Mouse (Mus musculus): ENCODE results near the gene Serpinc1.
"Not testable (repeated sequence)": the region's sequence is repeated elsewhere in the genome, so short reads cannot be mapped to it uniquely, and the experiment has no call there.

Gene Serpinc1

DNA sequence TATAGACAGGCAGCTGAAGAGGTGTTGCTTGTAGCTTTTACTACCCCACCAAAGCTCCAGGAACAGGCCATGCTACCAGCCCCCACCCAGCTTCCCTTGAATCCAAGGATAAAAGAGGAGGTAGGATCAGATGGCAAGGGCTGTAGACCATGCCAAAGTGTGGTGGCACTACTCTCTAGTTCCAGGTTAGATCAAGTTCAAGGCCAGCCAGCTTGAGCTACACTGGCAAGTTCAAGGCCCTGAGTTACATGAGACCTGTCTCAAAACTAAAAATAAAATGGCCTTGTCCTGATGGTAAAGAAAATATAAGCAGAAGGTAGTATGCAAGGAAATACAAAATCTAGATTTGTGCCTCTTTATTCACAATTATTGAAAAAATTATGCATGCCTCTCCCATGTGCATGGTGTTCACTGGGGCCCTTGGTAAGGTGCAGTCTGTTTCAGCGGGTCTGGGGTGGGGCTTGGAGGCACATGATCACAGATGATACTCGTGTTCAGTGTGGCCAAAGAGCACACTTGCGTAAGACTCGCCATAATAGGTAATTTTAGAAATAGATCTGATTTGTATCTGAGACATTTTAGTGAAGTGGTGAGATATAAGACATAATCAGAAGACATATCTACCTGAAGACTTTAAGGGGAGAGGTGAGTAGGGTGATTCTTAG lies at the start of gene Serpinc1:
Serpinc1 (plus strand) TSS at position 515 of the 665 bp plus-strand sequence.
- no peak for DNase-seq

DNA sequence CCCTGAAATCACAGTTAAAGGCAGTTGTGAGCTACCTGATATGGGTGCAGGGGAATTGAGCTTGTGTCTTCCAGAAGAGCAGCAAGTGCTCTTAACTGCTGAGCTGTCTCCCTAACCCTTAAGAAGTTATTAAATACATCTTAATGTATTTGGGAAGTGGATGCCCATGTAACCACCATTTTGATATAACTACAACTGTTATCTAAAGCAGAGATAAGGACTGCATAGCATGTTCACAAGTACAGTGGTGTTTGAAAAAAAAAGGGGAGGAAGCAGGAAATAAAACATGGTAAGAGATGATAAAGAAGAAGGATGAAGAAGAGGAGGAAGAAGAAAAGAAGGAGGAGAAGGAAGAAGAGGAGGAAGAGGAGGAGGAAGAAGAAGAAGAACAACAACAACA lies 47.1 kb upstream of the Serpinc1 start:
- DNase-seq: no peak

DNA sequence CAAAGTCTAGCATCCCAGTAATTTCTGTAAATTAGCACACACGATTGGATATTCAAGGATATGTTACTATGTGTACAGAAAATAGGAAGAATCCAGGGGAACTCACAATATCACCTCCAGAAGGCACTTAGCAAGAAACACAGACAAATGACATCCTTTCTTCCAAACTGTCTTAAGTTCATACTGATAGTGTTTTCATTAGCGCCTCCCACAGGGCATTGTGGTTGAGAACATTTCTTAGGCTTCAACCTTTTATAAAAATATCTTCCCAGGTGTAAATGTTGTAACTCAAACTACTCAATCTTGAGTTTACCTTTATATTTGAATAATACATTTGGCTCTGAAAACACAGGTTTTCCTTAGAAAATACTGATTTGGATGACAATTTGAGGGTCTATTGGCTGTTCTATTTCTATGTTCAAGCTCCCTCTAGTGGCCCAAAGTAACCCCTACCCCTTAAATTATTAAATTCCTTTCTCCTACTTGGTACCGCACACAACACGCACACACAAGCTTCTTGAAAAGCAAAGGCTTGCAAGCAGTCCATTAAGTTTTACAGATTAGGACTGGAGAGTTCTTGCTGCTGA lies 44.4 kb upstream of the Serpinc1 start:
- DNase-seq: no peak

DNA sequence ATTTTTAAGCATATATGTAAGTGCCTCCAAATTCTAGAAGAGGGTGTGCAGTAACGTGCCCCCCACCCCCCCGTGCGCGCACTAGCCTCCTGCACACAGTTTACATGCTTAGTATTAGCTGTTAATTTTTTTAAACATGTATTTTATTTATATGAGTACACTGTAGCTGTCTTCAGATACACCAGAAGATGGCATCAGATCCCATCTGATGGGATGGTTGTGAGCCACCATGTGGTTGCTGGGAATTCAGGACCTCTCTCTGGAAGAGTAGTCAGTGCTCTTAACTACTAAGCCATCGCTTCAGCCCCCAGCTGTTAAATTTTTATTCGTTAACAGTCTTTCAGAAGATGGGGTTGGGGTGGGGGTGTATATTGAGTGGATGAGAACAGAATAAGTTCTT lies 42.8 kb upstream of the Serpinc1 start:
- DNase-seq: no peak

DNA sequence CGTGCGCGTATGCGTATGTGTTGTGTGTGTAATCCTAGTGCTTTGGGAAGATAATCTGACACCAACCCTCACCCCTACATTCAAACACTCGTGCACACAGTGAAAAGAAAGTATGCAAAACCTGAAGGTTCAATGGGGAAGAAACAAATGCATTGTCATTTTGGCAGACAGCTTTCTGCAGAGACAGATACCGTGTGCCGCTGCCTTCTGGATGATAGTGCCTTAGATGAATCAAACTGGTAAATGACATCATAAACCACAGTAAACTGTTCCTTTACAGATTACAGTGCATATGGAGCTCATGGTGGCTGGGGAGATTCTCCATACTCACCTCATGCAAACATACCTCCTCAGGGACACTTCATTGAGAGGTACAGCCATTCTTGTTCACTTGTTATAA lies 15.2 kb upstream of the Serpinc1 start:
- DNase-seq: no peak

- no peak for DNase-seq
Measured at GRCm38 (mm10) chr1:160967268-160967667, 11.1 kb upstream of the Serpinc1 start.

GRCm38 (mm10) chr1:160968643-160969042 lies 9.7 kb upstream of the Serpinc1 start:
- no peak for DNase-seq

DNA sequence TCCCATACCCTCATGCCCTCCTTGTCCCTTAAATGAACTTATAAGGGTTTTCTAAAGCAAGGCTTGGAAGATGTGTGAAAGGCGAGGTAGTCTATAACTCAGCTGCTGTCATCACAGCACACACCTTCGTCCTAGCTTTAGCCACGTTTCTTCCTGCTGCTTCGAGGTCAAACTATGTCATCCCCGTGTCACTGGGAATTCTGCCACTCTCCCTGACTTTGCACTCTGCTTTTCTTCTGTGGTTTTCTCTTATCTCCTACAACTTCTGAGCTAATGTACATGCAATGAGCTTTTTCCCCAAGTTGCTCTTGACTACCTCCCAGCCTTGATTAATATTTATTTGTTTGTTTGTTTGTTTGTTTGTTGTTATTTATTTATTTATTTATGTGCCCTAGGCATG lies 1.6 kb downstream of the Serpinc1 start:
- DNase-seq: no peak

GRCm38 (mm10) chr1:160980537-160981234 lies 2.3 kb downstream of the Serpinc1 start:
- DNase-seq: no peak

GRCm38 (mm10) chr1:160981337-160981736 lies 3.0 kb downstream of the Serpinc1 start:
- no peak for DNase-seq

DNA sequence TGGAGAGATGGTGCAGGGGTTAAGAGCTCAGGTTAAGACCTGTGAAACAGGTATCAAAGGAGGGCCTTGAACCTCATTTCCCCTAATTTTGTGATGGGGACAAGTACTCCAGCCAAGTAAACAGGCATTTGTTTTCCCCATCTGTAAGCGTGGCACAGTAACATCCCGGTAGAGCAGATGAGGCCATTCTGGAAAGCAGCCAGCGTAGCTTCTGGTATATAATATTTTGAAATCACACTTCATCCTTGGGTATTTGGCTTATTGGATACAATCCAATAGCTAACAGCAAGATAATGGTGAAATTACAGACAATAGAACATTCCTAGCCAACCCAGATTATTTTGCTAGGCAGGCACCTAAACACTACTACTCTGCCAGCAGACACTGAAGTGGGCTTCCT lies 4.5 kb downstream of the Serpinc1 start:
- DNase-seq: no peak

- DNase-seq: not testable (repeated sequence)
Measured at GRCm38 (mm10) chr1:160984731-160985130, 6.3 kb downstream of the Serpinc1 start.

GRCm38 (mm10) chr1:160985477-160985876 lies 7.1 kb downstream of the Serpinc1 start:
- no peak for DNase-seq

DNA sequence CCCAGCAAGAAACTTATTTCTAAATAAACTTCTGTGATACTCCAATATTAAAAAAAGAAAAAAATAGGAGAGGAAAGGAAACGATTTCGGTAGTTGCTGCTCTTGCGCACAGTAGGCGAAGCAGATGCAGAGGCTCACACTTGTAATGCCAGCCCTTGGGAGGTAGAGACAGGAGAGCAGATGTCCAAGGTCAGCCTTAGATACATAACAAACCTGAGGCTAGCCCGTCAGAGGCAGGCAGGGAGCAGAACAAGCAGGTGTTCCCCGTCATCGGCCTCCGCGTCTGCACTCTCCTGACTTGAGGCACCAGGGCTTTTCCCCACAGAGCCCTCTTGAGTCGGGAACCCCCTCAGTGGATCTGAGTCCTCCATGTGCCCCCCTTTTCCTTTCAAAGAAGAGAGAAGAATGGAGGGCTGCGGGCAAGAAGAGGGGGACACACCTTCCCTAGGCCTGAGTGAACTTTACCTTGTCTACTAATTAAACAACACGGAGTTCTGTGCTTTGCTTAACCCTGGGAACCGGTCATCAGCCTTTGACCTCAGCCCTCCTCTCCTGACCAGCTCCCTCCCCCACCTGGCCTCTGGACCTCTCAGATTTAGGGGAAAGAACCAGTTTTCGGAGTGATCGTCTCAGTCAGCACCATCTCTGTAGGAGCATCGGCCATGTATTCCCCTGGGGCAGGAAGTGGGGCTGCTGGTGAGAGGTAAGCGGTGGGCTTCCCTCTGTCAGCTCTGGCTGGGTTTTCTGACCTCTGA lies 8.7 kb downstream of the Serpinc1 start:
- no peak for DNase-seq

DNA sequence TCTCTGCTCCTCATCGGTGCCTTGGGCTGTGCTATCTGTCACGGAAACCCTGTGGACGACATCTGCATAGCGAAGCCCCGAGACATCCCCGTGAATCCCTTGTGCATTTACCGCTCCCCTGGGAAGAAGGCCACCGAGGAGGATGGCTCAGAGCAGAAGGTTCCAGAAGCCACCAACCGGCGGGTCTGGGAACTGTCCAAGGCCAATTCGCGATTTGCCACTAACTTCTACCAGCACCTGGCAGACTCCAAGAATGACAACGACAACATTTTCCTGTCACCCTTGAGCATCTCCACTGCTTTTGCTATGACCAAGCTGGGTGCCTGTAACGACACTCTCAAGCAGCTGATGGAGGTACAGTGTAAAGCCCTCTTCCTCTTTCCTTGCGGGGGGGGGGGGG lies 11.0 kb downstream of the Serpinc1 start:
- DNase-seq: no peak

DNA sequence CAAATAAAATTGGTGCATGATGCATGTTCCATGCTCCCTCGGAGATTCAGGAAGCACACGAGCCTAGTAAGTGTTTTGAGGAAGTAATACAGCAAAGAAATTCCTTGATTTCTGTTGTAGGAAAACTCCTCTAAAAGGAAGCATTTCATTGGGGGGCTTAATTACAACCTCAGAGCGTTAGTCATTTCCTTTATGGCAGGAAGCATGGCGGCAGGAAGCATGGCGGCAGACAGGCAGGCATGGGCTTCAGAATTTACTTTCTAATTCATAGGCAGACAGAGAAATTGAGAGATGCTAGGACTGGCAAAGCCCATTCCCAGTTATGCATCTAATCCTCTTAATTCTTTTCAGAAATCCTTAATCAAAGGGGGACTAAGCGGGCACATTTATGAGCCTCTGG lies 15.5 kb downstream of the Serpinc1 start:
- no peak for DNase-seq

- no peak for DNase-seq
Measured at GRCm38 (mm10) chr1:161004942-161005341, 26.6 kb downstream of the Serpinc1 start.

GRCm38 (mm10) chr1:161005526-161005925 lies 27.1 kb downstream of the Serpinc1 start:
- no peak for DNase-seq

- no peak for DNase-seq
Measured at GRCm38 (mm10) chr1:161006471-161006870, 28.1 kb downstream of the Serpinc1 start.

DNA sequence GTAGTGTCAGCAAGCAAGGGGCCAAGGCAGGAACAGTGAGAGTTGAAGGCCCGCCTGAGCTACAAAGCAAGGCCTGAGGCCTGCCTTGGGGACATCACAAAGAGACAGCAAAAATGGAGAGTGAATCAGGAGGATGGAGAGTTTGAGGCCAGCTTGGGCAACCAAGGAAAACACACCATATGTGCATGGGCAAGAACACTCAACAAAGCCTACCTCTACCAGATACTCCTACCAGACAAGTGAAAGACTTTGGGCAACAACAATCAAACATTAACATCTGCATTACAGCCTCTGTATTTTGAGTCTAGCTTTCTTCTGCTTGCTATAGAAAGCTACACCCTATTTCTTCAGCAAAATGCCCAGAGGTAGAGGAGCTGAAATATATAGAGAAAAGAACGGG lies 29.7 kb downstream of the Serpinc1 start:
- DNase-seq: no peak

DNA sequence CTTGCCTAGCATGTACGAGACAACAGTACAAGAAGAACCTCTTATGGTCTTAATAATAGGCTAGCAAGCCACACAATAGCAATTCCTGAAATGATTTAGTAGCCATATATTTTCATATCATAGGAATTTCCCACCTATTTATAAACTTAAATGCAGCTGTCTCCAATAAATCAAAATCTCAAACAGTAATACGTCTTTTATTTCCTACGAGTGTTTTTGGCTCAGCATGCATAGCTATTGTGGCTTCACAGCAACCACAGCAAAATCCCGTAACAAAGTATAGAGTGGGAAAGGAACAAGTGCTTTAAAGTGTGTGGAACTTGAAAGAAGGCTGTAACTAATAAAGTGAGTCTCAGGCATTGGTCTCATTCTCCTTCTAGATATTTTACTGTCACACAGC lies 32.1 kb downstream of the Serpinc1 start:
- no peak for DNase-seq

DNA sequence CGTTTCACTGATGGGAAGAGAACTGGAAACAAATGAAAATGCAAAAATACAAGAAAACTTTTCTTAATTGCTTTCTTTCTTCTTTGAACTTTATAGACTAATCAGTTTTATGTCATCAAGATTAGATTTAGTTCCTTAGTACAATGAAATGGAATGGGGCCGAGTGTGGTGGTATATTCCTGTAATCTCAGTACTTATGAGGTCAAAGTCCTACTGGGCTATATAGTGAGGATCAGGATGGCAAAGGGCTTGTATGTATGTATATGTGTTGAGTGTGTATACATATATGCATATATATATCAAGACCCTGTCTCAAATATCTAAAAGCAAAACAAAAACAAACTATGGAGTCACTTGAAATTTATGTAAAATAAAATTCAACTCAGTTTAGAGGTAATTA lies 38.0 kb downstream of the Serpinc1 start:
- no peak for DNase-seq

- DNase-seq: no peak
Measured at GRCm38 (mm10) chr1:161020051-161020450, 41.7 kb downstream of the Serpinc1 start.
